Mouse (Mus musculus) ovary, postnatal 14 days (tissue): ENCODE results near the gene Plekhg1.

Experiments used
- DNase-seq: peaks from one replicate; pipeline ENCODE4 v3.0.0; 2022; ENCODE audit warnings: low spot score

The Plekhg1 gene

DNA sequence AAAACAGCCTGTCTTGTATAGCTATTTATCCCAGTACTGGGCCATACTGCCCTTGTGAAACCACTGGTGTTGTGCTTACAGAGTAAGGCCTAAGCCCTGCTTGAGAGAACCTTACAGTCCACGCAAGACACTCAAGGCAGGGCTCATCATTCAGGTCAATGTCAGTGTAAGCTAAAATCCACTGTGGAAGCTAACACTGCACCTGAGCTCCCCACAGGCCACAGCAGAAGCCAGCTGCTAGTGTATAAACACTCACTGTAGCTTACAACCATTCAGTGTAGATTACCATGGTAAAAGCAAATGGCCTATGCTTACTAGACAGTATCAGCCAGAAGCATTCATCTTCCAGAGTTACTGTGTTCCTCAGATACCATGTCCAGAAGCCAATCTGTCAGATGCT lies 90.5 kb downstream of the Plekhg1 start:
- DNase-seq, result no peak

DNA sequence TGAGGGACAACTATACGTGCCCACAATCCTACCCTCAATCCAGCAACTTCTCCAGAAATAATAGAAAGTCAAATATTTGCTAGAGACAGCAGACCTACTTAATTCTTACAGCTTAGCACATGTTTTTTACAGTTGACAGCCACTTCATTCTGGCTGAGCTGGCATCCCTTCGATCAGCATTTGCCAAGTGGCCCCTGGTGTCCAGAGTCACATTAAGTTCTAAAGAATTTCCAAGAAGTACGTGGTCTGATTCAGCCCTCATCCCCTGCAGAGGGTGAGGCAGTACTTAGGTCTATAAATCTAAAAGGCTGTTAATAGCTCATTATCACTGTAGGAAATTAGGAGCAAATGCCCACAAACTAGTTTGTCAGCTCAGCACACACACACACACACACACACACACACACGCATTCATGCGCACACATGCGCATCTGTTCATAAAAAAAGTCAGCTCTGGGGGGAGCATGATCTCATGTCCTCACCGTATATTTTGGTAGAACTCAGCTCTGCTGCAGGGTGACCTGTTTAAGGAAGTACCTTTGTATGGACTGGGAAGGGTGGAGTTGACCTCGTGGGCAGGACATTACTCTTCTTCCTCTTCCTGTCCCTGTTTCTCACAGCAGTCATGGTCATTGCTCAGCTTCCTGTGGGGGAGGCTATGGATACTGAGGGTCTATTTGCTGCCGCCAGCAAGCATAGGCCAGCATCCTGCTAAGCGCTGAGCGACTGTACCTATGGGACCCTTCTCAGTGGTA lies 91.6 kb downstream of the Plekhg1 start:
- no peak for DNase-seq

DNA sequence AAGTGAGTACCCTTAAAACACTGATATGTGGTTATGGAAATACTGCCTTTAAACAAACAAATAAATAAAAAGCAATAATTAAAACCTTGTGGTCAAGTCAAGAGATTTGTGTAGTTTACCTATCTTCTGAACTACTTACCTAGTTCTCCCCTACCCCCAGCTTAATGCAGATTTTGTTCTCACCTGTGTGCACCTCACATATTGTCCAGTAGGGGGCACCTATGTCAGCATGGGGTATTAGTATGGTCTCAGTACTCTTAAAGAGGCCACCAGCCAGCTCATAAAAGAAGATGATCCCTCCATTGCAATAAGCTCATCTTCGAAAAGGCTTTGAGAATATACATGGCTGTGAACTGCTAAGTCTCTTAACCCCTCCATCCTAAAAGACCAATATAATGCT lies 93.9 kb downstream of the Plekhg1 start:
- DNase-seq, result no peak

DNA sequence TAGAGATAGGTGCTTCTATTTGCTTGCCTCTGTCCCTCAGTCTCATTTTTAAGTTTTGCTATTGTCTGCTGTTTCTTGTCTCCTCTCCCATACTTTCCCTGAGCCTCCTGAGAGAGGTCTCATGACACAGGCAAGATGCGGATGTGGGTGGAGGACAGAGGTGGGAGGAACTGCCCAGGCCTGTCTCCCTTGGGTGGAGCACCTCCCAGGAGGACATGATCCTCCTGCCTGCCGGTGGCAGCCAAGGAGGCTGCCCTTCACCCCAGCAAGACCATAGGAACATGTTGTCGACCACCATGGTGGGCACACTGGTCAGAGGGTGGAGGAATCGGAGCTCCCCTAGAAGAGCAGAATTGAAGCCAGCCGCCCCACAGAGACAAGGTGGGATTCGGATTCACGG lies 94.5 kb downstream of the Plekhg1 start:
- no peak for DNase-seq

DNA sequence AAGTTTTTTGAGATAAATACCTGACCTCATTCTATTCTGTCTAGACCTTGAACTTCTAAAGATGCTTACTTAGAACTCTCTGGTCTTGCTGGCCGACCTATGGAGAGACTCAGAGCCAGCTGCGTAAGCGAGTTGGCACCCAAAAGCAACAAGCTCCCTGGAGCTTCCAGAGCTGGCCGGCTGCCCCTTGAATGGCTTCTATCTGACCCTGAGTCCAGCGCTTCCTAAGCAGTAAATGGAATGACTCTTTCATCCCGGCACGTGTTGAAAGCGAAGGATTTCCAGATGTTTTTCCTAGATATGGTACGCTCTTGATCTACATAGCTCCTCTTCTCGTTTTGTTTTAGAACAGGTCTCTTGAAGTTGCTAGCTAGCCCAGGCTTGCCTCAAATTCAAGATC lies 95.5 kb downstream of the Plekhg1 start:
- DNase-seq, result no peak

DNA sequence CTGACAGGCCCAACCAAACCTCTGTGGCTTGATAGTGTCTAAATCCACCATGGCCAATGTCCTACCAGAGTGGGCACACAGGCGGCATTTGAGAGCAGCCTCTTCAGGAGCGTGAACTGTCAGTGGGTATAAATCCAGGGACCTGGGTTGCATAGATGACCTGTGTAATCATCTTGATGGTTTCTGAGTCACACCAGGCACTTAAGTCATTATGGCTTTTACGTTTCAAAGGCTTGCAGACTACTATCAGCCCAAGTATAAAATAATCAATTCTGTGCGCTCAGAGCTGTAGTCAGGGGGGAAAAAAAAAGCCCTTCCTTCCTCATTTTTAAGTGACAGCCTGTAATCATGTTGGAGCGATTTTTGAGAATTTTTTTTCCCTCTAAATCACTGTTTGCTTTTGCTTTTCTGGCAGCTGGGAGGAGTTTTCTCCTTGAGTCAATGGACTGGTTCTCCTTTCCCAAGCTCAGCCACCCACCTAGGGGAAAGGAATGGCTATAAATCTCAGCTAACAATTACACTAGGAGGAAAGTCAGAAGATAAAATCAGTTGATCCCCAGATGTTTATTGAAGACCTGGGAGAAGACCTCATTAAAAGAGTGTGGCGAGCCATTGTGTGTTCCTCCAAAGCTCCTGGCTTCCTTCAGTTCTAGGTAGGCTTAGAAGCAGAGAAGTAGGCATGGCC lies 99.7 kb downstream of the Plekhg1 start:
- no peak for DNase-seq

DNA sequence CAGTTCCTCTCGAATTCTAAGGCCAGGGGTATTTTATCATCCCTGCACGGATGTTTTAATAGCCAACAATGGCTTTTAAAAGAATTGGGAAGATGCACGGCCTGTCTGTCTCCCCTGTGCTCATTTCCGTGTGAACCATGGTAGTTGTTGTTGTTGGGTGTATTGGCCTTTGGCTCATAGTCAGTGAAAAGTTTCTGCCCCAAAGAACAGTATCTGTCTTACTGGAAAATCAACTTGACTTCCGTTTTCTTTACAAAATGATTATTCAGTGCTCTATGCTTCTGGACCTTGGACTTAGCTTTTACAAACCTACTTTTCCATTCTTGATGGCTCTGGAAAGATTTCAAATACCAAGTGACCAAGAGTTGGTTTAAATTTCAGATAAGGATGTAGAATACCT lies 104.3 kb downstream of the Plekhg1 start:
- DNase-seq, result no peak

DNA sequence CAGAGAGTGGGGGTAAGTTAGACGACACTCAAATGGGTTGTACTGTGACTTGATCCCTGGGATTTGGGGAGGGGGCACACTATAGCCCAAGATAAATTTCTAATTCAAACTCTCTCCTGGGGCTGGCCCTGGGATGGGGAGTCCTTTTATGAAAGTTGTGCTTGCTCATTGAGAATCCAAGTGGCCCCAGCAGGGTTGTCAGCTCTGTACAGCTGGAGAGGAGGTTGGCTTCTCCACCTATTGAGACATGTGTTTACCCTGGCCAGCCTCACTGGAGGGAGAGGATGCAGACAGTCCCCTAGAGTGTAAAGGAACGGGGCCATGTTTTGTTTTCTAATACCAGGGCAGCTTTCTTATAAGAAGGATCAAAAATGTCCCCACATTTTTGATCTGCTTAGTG lies 106.9 kb downstream of the Plekhg1 start:
- DNase-seq, result no peak

DNA sequence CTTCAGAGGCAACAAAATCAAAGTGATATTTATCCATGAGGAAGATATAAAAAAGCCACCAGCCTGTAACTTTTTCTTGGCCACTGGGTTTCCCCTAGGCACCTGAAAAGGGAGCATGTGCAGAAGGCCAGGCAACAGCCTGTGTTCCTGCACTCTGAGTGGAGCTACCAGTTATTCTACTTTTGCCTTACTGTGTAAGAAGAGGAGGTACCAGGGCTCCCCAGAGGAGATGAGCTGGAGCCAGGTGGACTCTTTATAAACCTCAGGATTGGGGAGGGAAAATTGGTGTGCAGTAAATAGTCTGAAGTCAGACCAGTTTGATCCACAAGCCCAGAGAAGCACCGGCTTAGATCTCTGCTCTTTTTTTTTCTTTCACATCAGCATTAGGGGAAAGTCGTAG lies 111.3 kb downstream of the Plekhg1 start:
- DNase-seq, result no peak

DNA sequence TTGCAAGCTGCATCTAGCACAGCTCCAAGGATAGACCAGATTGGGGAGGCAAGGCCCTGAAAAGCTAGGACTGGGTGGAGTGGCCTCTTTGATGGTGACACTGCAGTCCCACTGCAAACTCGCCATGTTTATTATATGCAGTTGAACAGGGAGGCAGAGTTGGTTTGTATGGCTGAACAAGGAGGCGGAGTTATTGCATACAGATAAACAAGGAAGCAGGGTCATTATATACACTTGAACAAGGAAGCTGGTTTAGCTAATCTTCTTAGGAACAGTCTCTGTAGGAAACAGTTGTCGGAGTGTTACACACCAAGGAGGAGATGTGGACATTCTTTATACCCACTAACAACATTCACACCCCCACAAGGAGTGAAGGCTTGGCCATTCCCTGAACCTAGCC lies 112.6 kb downstream of the Plekhg1 start:
- no peak for DNase-seq

DNA sequence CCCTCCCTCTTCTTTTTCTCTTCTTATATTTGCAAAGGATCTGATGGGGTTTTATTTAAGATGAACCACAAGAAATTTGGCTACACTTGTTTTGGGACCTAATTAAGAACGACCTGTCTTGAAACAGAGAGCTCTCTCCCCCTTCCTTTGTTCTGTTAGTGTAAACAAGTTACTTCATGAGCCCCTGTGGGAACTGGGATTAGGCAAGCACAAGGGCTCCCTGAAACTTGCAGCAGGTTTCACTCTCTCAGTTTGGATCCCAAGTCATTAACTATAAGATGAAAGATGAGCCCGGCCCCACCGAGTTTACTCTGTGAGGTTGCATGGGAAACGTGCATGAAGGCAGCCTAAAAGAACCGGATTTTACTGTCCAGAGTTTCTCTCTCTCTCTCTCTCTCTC lies 117.7 kb downstream of the Plekhg1 start:
- no peak for DNase-seq

DNA sequence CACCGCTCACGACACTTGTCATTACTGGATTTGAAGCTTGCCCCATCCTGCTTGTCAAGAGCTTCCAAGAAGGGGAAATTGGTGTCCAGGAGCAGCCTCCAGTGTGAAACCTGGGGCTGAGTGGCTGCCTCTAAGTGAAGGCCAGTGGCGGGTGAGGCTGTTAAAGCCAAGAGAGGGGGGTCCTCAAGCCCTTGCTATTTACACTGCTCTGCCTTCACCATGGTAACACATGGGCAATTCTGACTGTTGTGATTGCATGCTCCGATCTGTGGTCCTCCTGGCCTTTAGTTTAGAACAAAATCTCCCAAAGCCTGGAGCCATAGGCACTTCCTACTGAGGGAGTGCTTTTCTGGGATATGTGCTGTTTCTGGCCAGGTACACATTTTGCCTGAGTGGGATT lies 118.3 kb downstream of the Plekhg1 start:
- no peak for DNase-seq

DNA sequence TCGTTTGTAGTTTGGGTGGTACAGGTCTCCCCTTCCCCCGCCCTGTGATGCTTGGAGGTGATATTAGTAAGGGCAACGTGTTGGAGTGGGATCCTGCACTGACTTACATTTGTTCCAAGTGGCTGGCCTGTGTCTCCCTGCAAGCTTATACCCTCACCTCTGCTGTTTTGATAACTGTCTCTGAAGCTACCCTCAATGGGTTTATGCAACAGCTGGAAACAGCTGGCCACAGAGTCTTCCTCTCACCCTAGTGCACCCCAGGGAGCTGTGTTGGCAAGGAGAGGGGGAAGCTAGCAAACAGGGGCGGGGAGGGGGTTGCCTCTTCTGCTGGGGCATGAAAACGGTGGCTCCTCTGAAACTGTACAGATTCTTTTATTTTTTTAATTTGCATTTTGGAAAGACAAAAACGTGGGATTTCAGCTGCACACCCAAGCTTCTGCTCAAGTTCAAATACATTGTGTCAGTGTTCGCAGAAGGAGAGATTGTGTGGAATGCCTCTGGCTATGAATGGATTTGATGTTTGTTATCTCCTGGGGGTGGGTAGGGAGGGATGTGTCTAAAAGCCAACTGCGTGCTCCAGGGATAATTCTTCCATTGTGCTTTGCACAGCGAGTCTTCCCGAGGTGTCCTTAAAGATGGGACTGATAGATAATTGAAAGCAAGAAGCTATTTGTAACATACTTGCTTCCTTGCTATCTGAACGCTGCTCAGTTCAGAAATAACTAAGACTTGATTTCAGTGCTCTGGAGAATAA lies 119.0 kb downstream of the Plekhg1 start:
- no peak for DNase-seq

DNA sequence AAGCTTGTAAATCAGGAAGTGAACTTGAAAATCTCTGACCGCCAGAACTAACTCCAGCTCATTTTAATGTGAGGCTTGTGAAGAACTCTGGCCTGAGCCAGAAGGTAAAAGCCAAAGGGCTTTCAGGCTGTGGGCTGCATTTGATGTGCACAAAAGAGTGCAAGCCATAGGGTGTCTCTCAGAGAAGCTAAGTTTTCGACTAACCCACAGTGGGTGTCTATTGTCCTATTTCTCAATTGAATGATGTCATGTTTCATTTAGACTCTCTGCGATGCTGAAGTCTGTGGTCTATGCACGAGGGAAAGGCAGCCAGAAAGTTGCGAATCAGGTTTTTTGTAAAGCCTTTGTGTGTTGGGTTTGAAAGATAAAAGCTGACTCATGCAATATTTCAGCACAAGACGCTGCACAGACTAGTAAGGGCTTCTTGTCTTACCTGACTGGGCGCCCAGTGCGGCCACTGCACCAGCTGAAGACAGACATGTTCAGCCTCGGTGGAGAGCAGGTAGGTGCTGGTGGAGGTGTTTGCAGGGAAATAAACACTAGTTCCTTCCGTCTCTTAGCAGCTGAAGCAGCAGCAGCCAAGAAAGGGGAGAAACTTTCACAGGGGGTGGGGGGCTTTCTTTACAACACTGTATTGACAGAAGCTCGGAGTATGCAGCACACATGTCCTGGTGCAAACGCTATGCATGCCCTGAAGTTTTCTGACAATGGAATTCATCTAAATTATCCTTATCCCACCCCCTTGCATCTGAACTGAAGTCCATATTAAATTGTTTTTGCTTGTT lies 123.4 kb downstream of the Plekhg1 start:
- DNase-seq, result no peak

DNA sequence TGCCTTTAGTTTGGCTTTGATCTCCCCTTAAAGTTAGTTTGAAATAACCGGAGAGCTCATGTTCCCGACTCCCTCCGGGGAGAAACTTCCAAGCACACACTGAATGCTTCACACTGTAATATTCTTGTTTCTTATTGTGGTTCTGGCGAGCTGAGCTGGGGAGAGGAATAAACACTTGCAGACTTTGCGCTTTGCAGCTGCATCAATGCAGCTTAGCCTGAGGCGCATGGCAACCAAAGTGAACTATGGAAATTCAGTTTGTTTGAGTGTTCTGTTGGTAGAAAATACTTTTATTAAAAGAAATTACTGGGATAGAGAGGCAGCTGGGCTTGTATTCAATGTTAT lies 124.0 kb downstream of the Plekhg1 start:
- DNase-seq, result no peak

DNA sequence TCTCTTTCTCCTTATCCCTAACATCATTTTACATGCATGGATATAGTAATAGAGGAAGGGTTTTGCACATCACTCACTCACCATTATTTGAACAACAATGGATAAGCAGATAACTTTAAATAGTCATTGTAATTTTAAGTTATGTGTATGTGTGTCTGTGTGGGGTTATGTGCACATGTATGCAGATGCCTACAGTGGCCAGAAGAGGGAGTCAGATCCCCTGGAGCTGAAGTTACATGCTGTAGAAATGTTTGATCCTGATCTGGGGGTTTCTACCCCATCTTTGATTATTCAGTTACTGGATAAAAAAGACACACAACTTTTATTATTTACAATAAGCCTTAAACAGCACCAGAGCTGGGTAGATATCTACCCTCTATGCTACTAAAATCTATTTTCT lies 127.1 kb downstream of the Plekhg1 start:
- DNase-seq, result no peak

DNA sequence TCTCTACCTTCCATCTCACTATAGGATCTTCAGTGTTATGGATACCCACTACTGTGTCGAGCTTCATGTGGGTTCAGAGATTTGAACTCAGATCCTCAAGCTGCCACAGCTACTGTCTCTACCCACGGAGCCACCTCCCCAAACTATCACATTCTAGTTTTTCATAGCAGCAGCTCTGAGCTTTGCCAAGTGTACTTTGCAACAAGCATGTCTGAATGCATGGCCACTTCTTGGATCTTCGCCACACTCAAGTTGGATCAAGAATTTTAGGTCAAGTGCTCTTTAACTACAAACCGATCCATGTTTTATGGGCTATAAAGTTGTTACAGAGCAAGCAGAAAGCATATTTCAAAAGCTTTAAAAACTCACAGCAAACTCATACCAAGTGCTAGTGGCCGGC lies 130.7 kb downstream of the Plekhg1 start:
- no peak for DNase-seq

DNA sequence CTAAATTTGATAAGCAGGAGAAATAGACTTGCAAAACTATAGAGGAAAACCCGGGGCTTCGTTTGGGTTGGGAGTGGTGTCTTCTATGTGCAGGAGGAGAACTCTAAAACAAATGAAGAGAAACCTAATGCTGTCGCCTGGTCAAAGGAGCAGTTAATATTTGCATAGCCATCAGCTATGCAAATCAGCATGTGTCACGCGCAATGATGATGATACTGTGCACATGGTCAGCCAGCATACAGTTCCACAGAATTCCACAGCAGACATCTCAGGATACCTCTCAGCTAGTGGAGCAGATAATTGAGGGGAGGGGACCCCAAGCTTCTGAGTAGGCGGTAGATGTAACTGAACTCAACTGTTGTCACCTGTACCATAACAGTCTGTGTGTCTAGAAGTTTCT lies 133.3 kb downstream of the Plekhg1 start:
- no peak for DNase-seq

DNA sequence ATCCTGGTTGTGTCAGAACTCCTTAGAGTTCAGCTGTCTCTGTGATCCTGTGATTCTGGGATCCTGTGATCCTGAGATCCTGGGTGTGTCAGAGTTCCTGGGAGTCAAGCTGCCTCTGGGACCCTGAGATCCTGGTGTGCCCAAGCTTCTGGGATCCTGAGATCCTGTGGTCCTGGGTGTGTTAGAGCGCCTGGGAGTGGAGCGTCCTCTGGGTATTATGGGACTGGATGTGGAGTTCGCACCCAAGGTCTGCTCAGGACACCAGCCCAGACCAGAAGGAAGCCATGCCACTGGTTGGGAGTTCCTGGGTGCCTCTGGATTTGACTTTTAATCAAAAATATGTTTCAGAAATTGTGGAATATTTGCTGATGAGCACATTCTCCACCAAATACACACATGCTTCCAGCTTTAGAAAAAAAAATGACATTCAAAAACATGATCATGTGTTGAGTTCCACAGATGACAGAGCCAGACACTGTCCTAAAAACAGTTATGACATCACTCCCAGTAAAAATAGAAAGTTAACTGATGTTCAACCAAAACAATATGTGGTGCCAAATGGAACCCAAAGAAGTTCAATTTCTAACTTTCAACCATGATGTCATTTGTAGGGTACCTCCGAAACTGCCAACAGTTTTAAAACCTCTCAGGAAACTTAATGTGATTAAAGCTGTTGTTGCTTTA lies 137.8 kb downstream of the Plekhg1 start:
- no peak for DNase-seq

DNA sequence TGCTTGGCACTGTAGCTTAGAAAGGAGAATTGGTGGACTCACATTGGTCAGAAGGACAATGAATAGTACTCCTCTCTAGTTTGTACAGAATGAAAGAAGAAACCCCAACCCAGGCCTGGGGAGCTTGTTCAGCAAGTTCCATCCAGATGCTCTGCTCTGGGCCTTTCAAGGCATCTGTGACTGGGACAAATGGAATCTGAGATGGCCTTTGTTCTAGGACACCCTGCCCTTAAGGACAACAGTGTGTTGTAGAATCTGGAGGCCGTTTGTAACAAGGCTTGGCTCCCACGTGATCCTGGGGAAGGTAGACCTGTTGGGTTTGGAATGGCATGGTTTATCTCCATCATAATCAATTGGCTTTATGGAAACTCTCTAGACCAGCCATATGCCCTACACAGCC lies 141.0 kb downstream of the Plekhg1 start:
- no peak for DNase-seq

DNA sequence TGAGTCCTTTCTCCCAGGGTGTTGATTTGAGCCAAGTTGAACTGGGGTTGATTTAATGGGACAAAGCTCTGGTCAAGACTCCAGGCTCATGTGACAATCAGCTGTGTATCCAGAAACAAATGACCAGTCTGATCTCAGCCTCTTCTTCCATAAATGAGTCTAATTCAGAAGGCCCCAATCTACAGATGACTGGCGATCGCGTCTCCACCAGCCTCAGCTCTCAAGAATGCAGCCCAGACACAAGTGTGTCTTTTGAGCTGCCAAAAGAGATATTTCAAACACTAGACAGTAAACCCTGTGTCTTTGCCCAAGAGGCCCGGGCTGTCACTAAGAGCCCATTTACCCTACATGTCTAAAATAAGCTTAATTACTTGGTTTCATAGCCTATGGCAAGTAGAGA lies 148.3 kb downstream of the Plekhg1 start:
- DNase-seq, result no peak
